Mouse (Mus musculus) urinary bladder, postnatal 4 days (tissue): Measurements from ENCODE around the gene Eme1.
"Not testable (repeated sequence)": the region's sequence is repeated elsewhere in the genome, so short reads cannot be mapped to it uniquely, and the experiment has no call there.

Source experiments
- DNase-seq, 2 experiments: peaks; one replicate each; pipeline ENCODE4 v3.0.0; 2021 to 2022; ENCODE audit warnings: low spot score in 2 of 2

The Eme1 gene

GRCm38 (mm10) chr11:94653663-94654436 is at the start of gene Eme1, which contains the start of gene Mrpl27:
Gene Eme1, minus strand, starts transcription at chr11:94653964.
Gene Mrpl27, plus strand, starts transcription at chr11:94653767.
- DNase-seq: peak; percentile 74 to 85

GRCm38 (mm10) chr11:94702216-94702610 is 48.4 kb upstream of the Eme1 start:
- DNase-seq: no peak

GRCm38 (mm10) chr11:94701401-94702215 is 47.8 kb upstream of the Eme1 start:
- no peak for DNase-seq

GRCm38 (mm10) chr11:94699399-94699798 is 45.6 kb upstream of the Eme1 start:
- DNase-seq: no peak

GRCm38 (mm10) chr11:94697703-94698464 is 44.1 kb upstream of the Eme1 start:
- no peak for DNase-seq

- no peak for DNase-seq
Measured at GRCm38 (mm10) chr11:94697140-94697539, 43.4 kb upstream of the Eme1 start.

GRCm38 (mm10) chr11:94695508-94695907 is 41.7 kb upstream of the Eme1 start:
- no peak for DNase-seq

GRCm38 (mm10) chr11:94692502-94692901 is 38.7 kb upstream of the Eme1 start:
- not testable (repeated sequence) for DNase-seq

- no peak for DNase-seq
Measured at GRCm38 (mm10) chr11:94687178-94687577, 33.4 kb upstream of the Eme1 start.

- DNase-seq: no peak
Measured at GRCm38 (mm10) chr11:94682427-94682826, 28.7 kb upstream of the Eme1 start.

GRCm38 (mm10) chr11:94681640-94682039 is 27.9 kb upstream of the Eme1 start:
- DNase-seq: no peak

- DNase-seq: no peak
Measured at GRCm38 (mm10) chr11:94680639-94681038, 26.9 kb upstream of the Eme1 start.

GRCm38 (mm10) chr11:94677607-94678145 is 23.9 kb upstream of the Eme1 start:
- DNase-seq: no peak

- DNase-seq: peak; percentile 91
Measured at GRCm38 (mm10) chr11:94676754-94677606, 23.2 kb upstream of the Eme1 start, which contains the start of gene Xylt2. Gene Xylt2, minus strand, starts transcription at chr11:94677515.

- no peak for DNase-seq
Measured at GRCm38 (mm10) chr11:94676308-94676707, 22.5 kb upstream of the Eme1 start.

GRCm38 (mm10) chr11:94675446-94675845 is 21.7 kb upstream of the Eme1 start:
- no peak for DNase-seq

- DNase-seq: no peak
Measured at GRCm38 (mm10) chr11:94674984-94675383, 21.2 kb upstream of the Eme1 start.

- DNase-seq: no peak
Measured at GRCm38 (mm10) chr11:94665281-94665680, 11.5 kb upstream of the Eme1 start.

GRCm38 (mm10) chr11:94661344-94661743 is 7.6 kb upstream of the Eme1 start:
- DNase-seq: no peak

GRCm38 (mm10) chr11:94652973-94653372 is 791 bp downstream of the Eme1 start:
- DNase-seq: no peak

GRCm38 (mm10) chr11:94651241-94651640 is 2.5 kb downstream of the Eme1 start:
- DNase-seq: not testable (repeated sequence)
